Mouse (Mus musculus): ENCODE measurements around the gene Agbl2.

DNA sequence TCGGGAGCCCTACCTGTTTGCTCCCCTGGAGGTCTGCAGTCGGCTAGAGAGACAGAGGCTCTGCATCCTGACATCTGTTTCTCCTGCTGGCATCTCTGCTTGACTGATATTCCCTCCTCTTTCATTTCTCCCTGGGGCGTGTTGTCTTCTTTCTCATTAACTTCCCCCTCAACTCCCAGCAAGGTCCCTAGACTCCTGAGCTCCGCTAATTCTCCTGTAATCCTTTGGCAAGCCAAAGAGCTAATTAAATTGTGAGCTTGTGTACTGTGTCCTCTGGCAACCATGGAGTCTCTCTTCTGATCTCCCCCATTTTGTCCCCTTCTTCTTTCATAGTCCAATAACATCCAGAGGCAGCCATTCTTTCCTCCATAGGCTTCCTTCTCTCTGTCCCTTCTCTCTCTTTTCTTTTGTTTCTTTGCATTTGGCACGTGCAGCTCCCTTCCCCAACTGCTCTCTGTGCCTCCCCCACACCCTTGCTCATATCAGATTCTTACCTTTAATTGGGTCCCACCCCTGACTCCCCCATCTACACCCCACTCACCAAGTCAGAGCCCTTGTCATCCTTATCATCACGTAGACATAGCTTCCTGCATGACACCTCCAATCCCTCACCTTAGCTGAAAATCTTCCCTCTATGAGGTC is 97.7 kb downstream of the Agbl2 start:
- TF ChIP-seq CTCF (IDR thresholded peaks at IDR 0.05; ENCODE audit: low read depth, low read length): no peak
- TF ChIP-seq POLR2A (IDR thresholded peaks at IDR 0.05; ENCODE audit: insufficient read depth, low read length): no peak
